Mouse (Mus musculus): ENCODE measurements at regions not wholly inside any gene's neighbourhood (a gene's known extent, or its start where the extent isn't known, plus 50 kb on each side); places are given as distances from the start of the nearest gene placed in this dataset.
A peak's percentile ranks its signal among the peaks of the same experiment; 100 is the strongest.

DNA sequence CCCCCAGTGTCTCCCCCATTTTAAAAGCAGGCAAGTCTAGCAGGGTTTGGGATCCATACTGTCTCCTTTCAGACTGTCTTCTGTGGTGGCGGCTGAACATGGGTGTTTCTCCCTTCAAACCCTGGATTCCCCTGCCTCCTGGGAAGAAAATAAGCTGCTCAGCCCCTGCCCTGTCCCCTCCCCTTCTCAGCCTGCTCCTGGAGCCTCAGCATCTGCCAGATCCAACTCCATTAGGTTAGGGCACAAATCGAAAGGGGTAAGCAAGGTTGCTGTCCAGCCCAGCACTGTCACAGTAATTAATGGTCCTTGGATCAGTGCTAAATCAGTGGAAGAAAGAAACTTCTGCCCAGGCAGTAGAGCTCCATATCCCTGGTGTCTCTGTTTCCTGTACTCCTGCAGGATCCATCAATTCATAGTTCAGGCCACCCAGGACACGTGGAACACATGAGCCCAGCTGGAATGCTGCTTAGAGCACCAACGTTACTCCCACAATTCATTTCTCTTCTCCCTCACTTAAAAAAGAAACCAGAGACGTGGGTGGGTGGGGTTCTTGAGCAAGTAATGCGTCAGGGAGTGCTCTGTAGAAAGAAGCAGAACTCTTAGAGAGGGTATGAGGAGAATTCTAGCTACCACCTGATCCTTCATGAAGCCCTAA lies 93.0 kb upstream of the Adpgk start:
- H3K4me3 ChIP-seq (ENCODE audit: low read depth, low read length) = no peak overlapping the region
- H3K9me3 ChIP-seq (ENCODE audit: control insufficient read depth, low read length) = no peaks in the 10 kb centered on the region
- no peaks in the 10 kb centered on the region for H3K27me3 ChIP-seq (ENCODE audit: control insufficient read depth, insufficient read depth, low read length)
- no peaks in the 10 kb centered on the region for H3K36me3 ChIP-seq (ENCODE audit: control insufficient read depth, insufficient read depth, low read length)
- no peak overlapping the region for H3K27ac ChIP-seq (ENCODE audit: low read depth, low read length)
- H3K9ac ChIP-seq (ENCODE audit: low read length) = no peak overlapping the region
- H3K4me1 ChIP-seq (ENCODE audit: control insufficient read depth, insufficient read depth, low read length) = peaks cover 6% of the 10 kb centered on the region
- DNase-seq (ENCODE audit: low spot score) (no peak), ATAC-seq (ENCODE audit: insufficient read depth, low FRiP score, low TSS enrichment) (no peak)
- no peak overlapping the region for H3K4me2 ChIP-seq (ENCODE audit: low read depth)
- 50% methylated on average over 6 of the region's 6 CpGs for WGBS

DNA sequence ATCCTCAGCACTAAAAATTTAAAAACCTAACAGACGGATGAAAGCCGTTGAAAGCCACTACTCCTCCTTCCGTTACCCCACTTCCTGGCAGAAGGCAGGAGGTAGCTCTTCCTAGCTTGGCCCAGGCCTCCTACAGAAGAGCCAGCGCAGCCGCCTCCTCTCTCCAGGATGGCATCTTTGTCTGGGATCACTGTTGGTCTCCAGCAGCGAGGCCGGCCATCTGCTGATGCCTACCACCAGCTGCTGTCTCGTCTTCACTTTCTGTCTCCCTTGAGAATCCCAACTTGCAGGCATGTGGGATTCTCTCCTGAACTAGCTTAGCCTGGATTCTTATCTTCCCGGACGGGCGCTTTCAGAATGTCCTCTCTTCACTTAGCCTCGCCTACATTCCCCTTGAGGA lies 93.9 kb upstream of the Adpgk start:
- no peak overlapping the region for H3K27ac ChIP-seq (ENCODE audit: low read depth, low read length)
- no peaks in the 10 kb centered on the region for H3K36me3 ChIP-seq (ENCODE audit: control insufficient read depth, insufficient read depth, low read length)
- no peak overlapping the region for H3K4me3 ChIP-seq (ENCODE audit: low read depth, low read length)
- no peak for DNase-seq (ENCODE audit: low spot score)
- H3K4me1 ChIP-seq (ENCODE audit: control insufficient read depth, insufficient read depth, low read length) = peaks cover 6% of the 10 kb centered on the region
- H3K9me3 ChIP-seq (ENCODE audit: control insufficient read depth, low read length) = no peaks in the 10 kb centered on the region
- 75% methylated on average over 12 of the region's 12 CpGs for WGBS
- no peak for ATAC-seq (ENCODE audit: insufficient read depth, low FRiP score, low TSS enrichment)
- no peaks in the 10 kb centered on the region for H3K27me3 ChIP-seq (ENCODE audit: control insufficient read depth, insufficient read depth, low read length)
- no peak overlapping the region for H3K4me2 ChIP-seq (ENCODE audit: low read depth)
- no peak overlapping the region for H3K9ac ChIP-seq (ENCODE audit: low read length)

DNA sequence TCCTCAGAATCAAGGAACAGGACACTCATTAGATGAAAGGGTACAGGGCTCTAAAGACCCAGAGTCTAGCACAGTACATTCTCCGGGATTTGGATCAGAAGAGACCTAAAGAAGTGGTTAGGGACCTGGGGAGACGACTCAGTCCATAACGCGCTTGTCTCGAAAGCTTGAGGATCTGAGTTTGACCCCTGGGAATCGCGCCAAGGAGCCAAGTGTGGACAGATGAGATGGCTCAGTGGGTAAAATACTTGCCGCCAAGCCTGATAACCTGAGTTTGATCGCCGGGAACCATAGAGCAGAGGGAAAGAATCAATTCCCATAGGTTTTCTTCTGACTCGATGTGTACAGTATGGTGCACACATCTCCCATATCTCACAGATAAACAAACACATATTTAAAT lies 97.4 kb upstream of the Adpgk start:
- DNase-seq (ENCODE audit: low spot score) (no peak), ATAC-seq (ENCODE audit: insufficient read depth, low FRiP score, low TSS enrichment) (no peak)
- Histone ChIP-seq H3K4me3 (ENCODE audit: low read depth, low read length) (no peak overlapping the region), H3K9ac (ENCODE audit: low read length) (no peak overlapping the region), H3K4me2 (ENCODE audit: low read depth) (no peak overlapping the region), H3K27me3 (ENCODE audit: control insufficient read depth, insufficient read depth, low read length) (no peaks in the 10 kb centered on the region), H3K36me3 (ENCODE audit: control insufficient read depth, insufficient read depth, low read length) (no peaks in the 10 kb centered on the region), H3K27ac (ENCODE audit: low read depth, low read length) (no peak overlapping the region), H3K4me1 (ENCODE audit: control insufficient read depth, insufficient read depth, low read length) (peaks cover 15% of the 10 kb centered on the region), H3K9me3 (ENCODE audit: control insufficient read depth, low read length) (no peaks in the 10 kb centered on the region)
- WGBS = 95% methylated on average over 11 of the region's 11 CpGs

DNA sequence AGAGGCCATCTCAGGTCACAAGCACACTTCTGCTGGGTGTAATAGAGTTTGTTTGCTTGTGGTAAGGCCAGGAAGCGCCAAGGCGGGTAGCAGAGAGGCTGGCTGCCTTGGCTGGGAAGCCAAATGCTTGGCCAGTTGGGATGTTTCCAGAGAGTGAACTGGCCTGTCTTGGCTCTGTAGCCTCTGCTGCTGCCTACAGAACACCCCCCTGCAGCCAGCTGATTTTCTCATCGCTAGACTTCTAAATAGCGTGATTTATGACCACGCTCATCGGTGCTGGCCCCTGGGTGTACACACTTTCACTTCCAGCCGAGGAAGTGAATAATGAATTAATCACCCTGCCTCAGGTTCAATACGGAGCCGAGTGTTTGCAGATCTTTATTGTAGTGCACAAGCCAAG lies 102.2 kb upstream of the Adpgk start:
- H3K27ac ChIP-seq (ENCODE audit: low read depth, low read length) = peak overlapping the region; percentile 45; the same call in 1 of the 2 replicates
- DNase-seq (ENCODE audit: low spot score) = peak; percentile 69
- WGBS = 25% methylated on average over 9 of the region's 9 CpGs

DNA sequence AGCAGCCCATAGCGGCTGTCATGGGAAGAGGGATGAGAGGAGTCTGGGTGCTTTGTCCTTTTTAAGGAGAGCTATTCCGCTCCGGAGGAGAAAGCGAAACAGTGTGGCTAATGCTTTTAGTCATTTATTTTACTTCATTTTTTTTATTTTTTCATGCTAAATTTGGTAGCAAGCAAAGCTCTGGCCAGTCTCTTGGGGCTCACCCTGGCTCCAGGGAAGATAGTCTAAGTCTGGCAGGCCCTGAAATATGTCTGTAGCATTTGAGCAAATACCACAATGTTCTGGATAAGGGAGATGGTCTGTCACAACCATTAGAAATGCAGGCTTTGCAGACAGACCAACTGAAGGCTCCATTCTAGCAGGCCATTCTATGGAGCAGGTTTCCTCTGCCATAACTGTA lies 102.9 kb upstream of the Adpgk start:
- no peaks in the 10 kb centered on the region for H3K27me3 ChIP-seq (ENCODE audit: control insufficient read depth, insufficient read depth, low read length)
- peak; percentile 26 for DNase-seq (ENCODE audit: low spot score)
- H3K27ac ChIP-seq (ENCODE audit: low read depth, low read length) = 0 out of 2 replicates have a peak overlapping the region, but pooled peaks have one; percentile 1
- no peak overlapping the region for H3K9ac ChIP-seq (ENCODE audit: low read length)
- H3K9me3 ChIP-seq (ENCODE audit: control insufficient read depth, low read length) = no peaks in the 10 kb centered on the region
- ATAC-seq (ENCODE audit: insufficient read depth, low FRiP score, low TSS enrichment) = no peak
- H3K4me3 ChIP-seq (ENCODE audit: low read depth, low read length) = no peak overlapping the region
- peaks cover 19% of the 10 kb centered on the region for H3K4me1 ChIP-seq (ENCODE audit: control insufficient read depth, insufficient read depth, low read length)
- H3K36me3 ChIP-seq (ENCODE audit: control insufficient read depth, insufficient read depth, low read length) = no peaks in the 10 kb centered on the region
- H3K4me2 ChIP-seq (ENCODE audit: low read depth) = no peak overlapping the region
- 53% methylated on average over 4 of the region's 4 CpGs for WGBS

More for the DNA sequence above, 102.2 kb upstream of the Adpgk start:
- ATAC-seq (ENCODE audit: insufficient read depth, low FRiP score, low TSS enrichment) = peak; percentile 73
- no peaks in the 10 kb centered on the region for H3K9me3 ChIP-seq (ENCODE audit: control insufficient read depth, low read length)
- H3K4me3 ChIP-seq (ENCODE audit: low read depth, low read length) = no peak overlapping the region
- H3K27me3 ChIP-seq (ENCODE audit: control insufficient read depth, insufficient read depth, low read length) = no peaks in the 10 kb centered on the region
- peaks cover 19% of the 10 kb centered on the region for H3K4me1 ChIP-seq (ENCODE audit: control insufficient read depth, insufficient read depth, low read length)
- H3K4me2 ChIP-seq (ENCODE audit: low read depth) = peak overlapping the region; percentile 21
- H3K9ac ChIP-seq (ENCODE audit: low read length) = no peak overlapping the region
- H3K36me3 ChIP-seq (ENCODE audit: control insufficient read depth, insufficient read depth, low read length) = no peaks in the 10 kb centered on the region

DNA sequence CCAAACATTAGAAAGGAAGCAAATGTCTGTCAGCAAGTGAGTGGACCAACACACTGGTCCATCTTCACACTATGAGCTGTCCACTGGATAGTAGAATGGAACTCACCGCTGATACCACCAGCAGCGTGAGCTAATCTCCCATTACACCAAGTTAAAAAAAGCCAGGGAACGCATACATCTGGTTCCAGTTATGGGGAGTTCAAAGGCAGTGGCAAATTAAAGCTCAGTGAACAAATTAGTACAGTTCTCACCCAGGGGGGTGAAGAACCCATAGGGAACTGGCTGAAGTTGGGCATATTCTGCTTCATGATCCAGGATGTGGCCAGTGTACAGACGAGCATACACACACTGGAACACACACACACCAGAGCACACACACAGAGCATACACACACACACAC lies 105.0 kb upstream of the Adpgk start:
- H3K27me3 ChIP-seq (ENCODE audit: control insufficient read depth, insufficient read depth, low read length) = no peaks in the 10 kb centered on the region
- H3K27ac ChIP-seq (ENCODE audit: low read depth, low read length) = no peak overlapping the region
- H3K9ac ChIP-seq (ENCODE audit: low read length) = no peak overlapping the region
- ATAC-seq (ENCODE audit: insufficient read depth, low FRiP score, low TSS enrichment) = no peak
- no peak overlapping the region for H3K4me2 ChIP-seq (ENCODE audit: low read depth)
- H3K4me3 ChIP-seq (ENCODE audit: low read depth, low read length) = no peak overlapping the region
- no peaks in the 10 kb centered on the region for H3K9me3 ChIP-seq (ENCODE audit: control insufficient read depth, low read length)
- no peaks in the 10 kb centered on the region for H3K36me3 ChIP-seq (ENCODE audit: control insufficient read depth, insufficient read depth, low read length)
- H3K4me1 ChIP-seq (ENCODE audit: control insufficient read depth, insufficient read depth, low read length) = peaks cover 19% of the 10 kb centered on the region
- WGBS = 59% methylated on average over 4 of the region's 4 CpGs
- no peak for DNase-seq (ENCODE audit: low spot score)

DNA sequence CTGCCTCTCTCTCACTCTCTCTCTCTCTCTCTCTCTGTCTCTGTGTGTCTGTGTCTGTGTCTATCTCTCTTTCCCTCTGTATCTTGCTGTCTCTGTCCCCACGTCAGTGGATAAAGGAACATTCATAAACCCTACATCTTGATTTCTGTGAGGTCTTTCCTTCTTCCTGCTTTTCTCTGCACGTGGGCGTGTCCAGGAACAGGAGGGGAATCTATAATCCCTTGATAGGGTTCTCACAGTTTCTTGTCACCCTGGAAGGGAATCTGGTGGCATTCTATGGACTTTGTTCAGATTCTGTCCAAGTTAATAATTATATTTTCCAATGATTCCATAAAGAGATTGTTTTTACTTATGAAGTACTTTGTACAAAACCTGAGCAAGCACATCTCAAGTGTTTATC lies 107.3 kb upstream of the Adpgk start:
- WGBS = 77% methylated on average over 3 of the region's 3 CpGs

DNA sequence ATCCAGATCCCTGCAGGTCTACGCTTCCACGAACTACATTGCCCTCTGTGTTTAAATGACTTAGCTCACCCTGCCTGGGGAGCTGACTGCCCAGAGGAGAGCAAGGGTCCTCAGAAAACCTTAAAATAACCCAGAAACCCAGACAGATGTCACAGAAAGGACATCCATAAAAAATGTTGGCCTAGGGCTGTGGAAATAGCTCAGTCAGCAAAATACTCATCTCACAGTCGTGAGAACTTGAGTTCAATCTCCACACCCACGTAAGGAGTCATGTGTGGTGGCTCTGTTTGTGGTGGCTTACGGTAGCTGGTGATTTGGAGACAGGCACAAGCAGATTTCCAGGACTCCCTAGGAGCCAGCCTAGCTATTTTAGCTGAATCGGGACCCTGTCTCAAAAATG lies 108.5 kb upstream of the Adpgk start:
- WGBS = 73% methylated on average over 6 of the region's 6 CpGs
- no peak for DNase-seq (ENCODE audit: low spot score)
- no peak for ATAC-seq (ENCODE audit: insufficient read depth, low FRiP score, low TSS enrichment)
- Histone ChIP-seq H3K4me2 (ENCODE audit: low read depth) (no peak overlapping the region), H3K9me3 (ENCODE audit: control insufficient read depth, low read length) (no peaks in the 10 kb centered on the region), H3K27ac (ENCODE audit: low read depth, low read length) (no peak overlapping the region), H3K4me3 (ENCODE audit: low read depth, low read length) (no peak overlapping the region), H3K9ac (ENCODE audit: low read length) (no peak overlapping the region), H3K4me1 (ENCODE audit: control insufficient read depth, insufficient read depth, low read length) (peaks cover 3% of the 10 kb centered on the region; the same call in 1 of the 2 replicates), H3K36me3 (ENCODE audit: control insufficient read depth, insufficient read depth, low read length) (no peaks in the 10 kb centered on the region), H3K27me3 (ENCODE audit: control insufficient read depth, insufficient read depth, low read length) (no peaks in the 10 kb centered on the region)

More for the DNA sequence above, 107.3 kb upstream of the Adpgk start:
- peaks cover 11% of the 10 kb centered on the region for H3K4me1 ChIP-seq (ENCODE audit: control insufficient read depth, insufficient read depth, low read length)
- no peak overlapping the region for H3K4me3 ChIP-seq (ENCODE audit: low read depth, low read length)
- no peaks in the 10 kb centered on the region for H3K36me3 ChIP-seq (ENCODE audit: control insufficient read depth, insufficient read depth, low read length)
- DNase-seq (ENCODE audit: low spot score) (no peak), ATAC-seq (ENCODE audit: insufficient read depth, low FRiP score, low TSS enrichment) (no peak)
- no peak overlapping the region for H3K4me2 ChIP-seq (ENCODE audit: low read depth)
- no peaks in the 10 kb centered on the region for H3K9me3 ChIP-seq (ENCODE audit: control insufficient read depth, low read length)
- no peak overlapping the region for H3K27ac ChIP-seq (ENCODE audit: low read depth, low read length)
- H3K27me3 ChIP-seq (ENCODE audit: control insufficient read depth, insufficient read depth, low read length) = no peaks in the 10 kb centered on the region
- no peak overlapping the region for H3K9ac ChIP-seq (ENCODE audit: low read length)

DNA sequence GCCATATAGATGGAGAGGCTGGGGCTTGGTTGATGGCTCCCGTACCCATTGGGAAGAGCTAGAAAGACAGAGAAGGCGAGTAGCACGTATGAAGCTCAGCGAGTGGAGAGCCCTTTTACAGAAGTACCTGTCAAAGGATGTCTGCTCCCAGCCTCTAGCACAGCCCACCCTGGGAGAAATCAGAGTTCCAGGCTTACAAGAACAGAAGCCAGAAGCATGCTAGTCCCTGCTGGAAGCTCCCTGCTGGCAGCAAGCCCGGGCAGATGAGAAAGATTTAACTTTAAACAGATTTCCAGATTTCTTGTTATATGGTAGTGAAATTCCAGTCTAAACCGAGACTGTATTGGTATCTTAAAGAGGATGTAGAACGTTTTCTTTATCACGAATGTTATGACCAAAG lies 108.9 kb upstream of the Adpgk start:
- DNase-seq (ENCODE audit: low spot score) = no peak
- 81% methylated on average over 8 of the region's 8 CpGs for WGBS
- H3K4me3 ChIP-seq (ENCODE audit: low read depth, low read length) = no peak overlapping the region

More for the DNA sequence above, 108.9 kb upstream of the Adpgk start:
- no peaks in the 10 kb centered on the region for H3K9me3 ChIP-seq (ENCODE audit: control insufficient read depth, low read length)
- no peak overlapping the region for H3K4me2 ChIP-seq (ENCODE audit: low read depth)
- no peak overlapping the region for H3K27ac ChIP-seq (ENCODE audit: low read depth, low read length)
- no peaks in the 10 kb centered on the region for H3K36me3 ChIP-seq (ENCODE audit: control insufficient read depth, insufficient read depth, low read length)
- H3K4me1 ChIP-seq (ENCODE audit: control insufficient read depth, insufficient read depth, low read length) = no peaks in the 10 kb centered on the region
- ATAC-seq (ENCODE audit: insufficient read depth, low FRiP score, low TSS enrichment) = no peak
- H3K9ac ChIP-seq (ENCODE audit: low read length) = no peak overlapping the region
- no peaks in the 10 kb centered on the region for H3K27me3 ChIP-seq (ENCODE audit: control insufficient read depth, insufficient read depth, low read length)
